Mouse (Mus musculus): ENCODE data around the gene Klhl21.

- TF ChIP-seq CTCF (IDR thresholded peaks at IDR 0.05; ENCODE audit: control insufficient read depth, insufficient read depth, insufficient replicate concordance, low read depth, low read length) (no peak), POLR2A (IDR thresholded peaks at IDR 0.05; ENCODE audit: control insufficient read depth, low read depth, low read length) (no peak)
These were observed 24.3 kb downstream of the Klhl21 start for GRCm38 (mm10) chr4:152032922-152033321.

All from testis, adult 2 months (tissue).